In genomic region chr8:81578951-81579350, GRCm38 (mm10) we compare ENCODE assay signal across 25 mouse cellular contexts.
DNase-seq lines count a peak whose midpoint lies in the region; ATAC-seq and TF ChIP-seq lines count a peak whose summit lies in the region.
"Had no signal": no experiment of that assay in that cellular context is flagged by ENCODE, and none has a peak within 500 bp of the region (broad histone marks: within the 10 kb centered on the region; RNA-seq: fewer than 3 reads in every experiment).

No protein-coding gene starts in this region.

- ATAC-seq in embryonic facial prominence, embryonic 11.5 days (replicated peaks; ENCODE audit: insufficient number of reproducible peaks, low FRiP score, low TSS enrichment, low read depth) = no peak
- ATAC-seq in stomach, embryonic 16.5 days (ENCODE audit: insufficient read depth, low FRiP score) = peak; percentile 37; the same call in 1 of the 2 replicates
- ATAC-seq in stomach, postnatal 0 days (ENCODE audit: low FRiP score, low TSS enrichment) = no peak
- ATAC-seq in monocyte, adult 5-6 weeks (replicated peaks; ENCODE audit: insufficient number of reproducible peaks, low FRiP score, low TSS enrichment, poor library complexity, severe bottlenecking) = no peak
- ATAC-seq: CD4-positive, CD25-positive, alpha-beta regulatory T cell, adult 4 months; forebrain, embryonic 14.5 days; forebrain, postnatal 0 days; hindbrain, embryonic 16.5 days; intestine, embryonic 15.5 days had no signal

- TF ChIP-seq EP300 in stomach, postnatal 0 days (optimal IDR thresholded peaks at IDR 0.05) = no peak

- peak; percentile 53 for DNase-seq in embryonic facial prominence, embryonic 11.5 days (ENCODE audit: low spot score)
- DNase-seq in embryonic facial prominence, embryonic 10.5 days (ENCODE audit: low spot score) = no peak
- no peak for DNase-seq in stomach, postnatal 0 days (ENCODE audit: low spot score)
- peak; percentile 8 for DNase-seq in forelimb bud, embryonic 11.5 days (ENCODE audit: low read depth, low spot score)
- DNase-seq: adrenal gland, adult 2 months; adrenal gland, postnatal 14 days; cerebellum, adult 11-12 months; cerebellum, adult 8-10 months; cerebellum, postnatal 10 days; forebrain, postnatal 0 days; gastrocnemius, postnatal 25 days; heart, adult 18-20 months; heart, postnatal 10 days; heart, postnatal 36 days had no signal

- H3K9me3 ChIP-seq in embryonic facial prominence, embryonic 11.5 days (replicated peaks; ENCODE audit: control insufficient read depth, low read length) = no peaks in the 10 kb centered on the region
- H3K9me3 ChIP-seq in embryonic facial prominence, embryonic 10.5 days = no peaks in the 10 kb centered on the region
- no peaks in the 10 kb centered on the region for H3K9me3 ChIP-seq in stomach, embryonic 16.5 days (replicated peaks; ENCODE audit: control insufficient read depth, low read length)
- no peaks in the 10 kb centered on the region for H3K9me3 ChIP-seq in stomach, postnatal 0 days (ENCODE audit: control insufficient read depth, low read length)
- H3K9me3 ChIP-seq: embryonic facial prominence, embryonic 15.5 days; heart, embryonic 12.5 days; heart, embryonic 15.5 days; hindbrain, embryonic 10.5 days; hindbrain, embryonic 13.5 days; intestine, embryonic 15.5 days had no signal

- H3K4me3 ChIP-seq in embryonic facial prominence, embryonic 11.5 days (ENCODE audit: low read depth, low read length) = no peak overlapping the region
- H3K4me3 ChIP-seq in embryonic facial prominence, embryonic 10.5 days = no peak overlapping the region
- no peak overlapping the region for H3K4me3 ChIP-seq in stomach, embryonic 16.5 days (replicated peaks; ENCODE audit: low read length)
- no peak overlapping the region for H3K4me3 ChIP-seq in stomach, postnatal 0 days (ENCODE audit: low read depth, low read length)
- H3K4me3 ChIP-seq: embryonic facial prominence, embryonic 15.5 days; heart, embryonic 12.5 days; heart, embryonic 15.5 days; hindbrain, embryonic 10.5 days; hindbrain, embryonic 13.5 days; intestine, embryonic 15.5 days had no signal

- 59% methylated on average over 3 of the region's 3 CpGs for WGBS in embryonic facial prominence, embryonic 11.5 days
- 67% methylated on average over 3 of the region's 3 CpGs for WGBS in embryonic facial prominence, embryonic 10.5 days
- WGBS in stomach, embryonic 16.5 days = 45% methylated on average over 3 of the region's 3 CpGs
- whole genome bisulfite sequencing in stomach, postnatal 0 days = 56% methylated on average over 3 of the region's 3 CpGs

- H3K36me3 ChIP-seq in embryonic facial prominence, embryonic 11.5 days (replicated peaks; ENCODE audit: control insufficient read depth, insufficient read depth, low read depth, low read length) = no peaks in the 10 kb centered on the region
- no peaks in the 10 kb centered on the region for H3K36me3 ChIP-seq in embryonic facial prominence, embryonic 10.5 days (replicated peaks)
- no peaks in the 10 kb centered on the region for H3K36me3 ChIP-seq in stomach, embryonic 16.5 days (ENCODE audit: control insufficient read depth, insufficient read depth, low read length)
- H3K36me3 ChIP-seq in stomach, postnatal 0 days (ENCODE audit: control insufficient read depth, insufficient read depth, low read length) = no peaks in the 10 kb centered on the region
- H3K36me3 ChIP-seq: embryonic facial prominence, embryonic 15.5 days; heart, embryonic 12.5 days; heart, embryonic 15.5 days; hindbrain, embryonic 10.5 days; hindbrain, embryonic 13.5 days; intestine, embryonic 15.5 days had no signal

- H3K27ac ChIP-seq in embryonic facial prominence, embryonic 11.5 days (replicated peaks; ENCODE audit: low read depth, low read length) = no peak overlapping the region
- no peak overlapping the region for H3K27ac ChIP-seq in embryonic facial prominence, embryonic 10.5 days (replicated peaks)
- H3K27ac ChIP-seq in stomach, embryonic 16.5 days (ENCODE audit: low read length) = no peak overlapping the region
- no peak overlapping the region for H3K27ac ChIP-seq in stomach, postnatal 0 days (replicated peaks)
- H3K27ac ChIP-seq: embryonic facial prominence, embryonic 15.5 days; heart, embryonic 15.5 days; hindbrain, embryonic 10.5 days; hindbrain, embryonic 13.5 days; intestine, embryonic 15.5 days had no signal

- H3K9ac ChIP-seq in embryonic facial prominence, embryonic 11.5 days (replicated peaks; ENCODE audit: low read length) = no peak overlapping the region
- H3K9ac ChIP-seq in stomach, embryonic 16.5 days (ENCODE audit: low read length) = no peak overlapping the region
- H3K9ac ChIP-seq in stomach, postnatal 0 days (ENCODE audit: low read length) = no peak overlapping the region
- H3K9ac ChIP-seq: embryonic facial prominence, embryonic 15.5 days; forebrain, postnatal 0 days; heart, embryonic 12.5 days; heart, embryonic 15.5 days; hindbrain, embryonic 13.5 days; intestine, embryonic 15.5 days had no signal

- no peaks in the 10 kb centered on the region for H3K4me1 ChIP-seq in embryonic facial prominence, embryonic 11.5 days (ENCODE audit: control insufficient read depth, insufficient read depth, low read length)
- peaks cover 5% of the 10 kb centered on the region; the same call in 1 of the 2 replicates for H3K4me1 ChIP-seq in embryonic facial prominence, embryonic 10.5 days
- no peaks in the 10 kb centered on the region for H3K4me1 ChIP-seq in stomach, embryonic 16.5 days (ENCODE audit: control insufficient read depth, insufficient read depth, low read length)
- no peaks in the 10 kb centered on the region for H3K4me1 ChIP-seq in stomach, postnatal 0 days (replicated peaks; ENCODE audit: control insufficient read depth, insufficient read depth)
- H3K4me1 ChIP-seq: embryonic facial prominence, embryonic 15.5 days; heart, embryonic 12.5 days; heart, embryonic 15.5 days; hindbrain, embryonic 10.5 days; hindbrain, embryonic 13.5 days; intestine, embryonic 15.5 days had no signal

- no peak overlapping the region for H3K4me2 ChIP-seq in embryonic facial prominence, embryonic 11.5 days (ENCODE audit: low read depth, low read length)
- H3K4me2 ChIP-seq in stomach, embryonic 16.5 days (ENCODE audit: low read depth, low read length) = no peak overlapping the region
- H3K4me2 ChIP-seq in stomach, postnatal 0 days (replicated peaks; ENCODE audit: low read depth) = no peak overlapping the region
- H3K4me2 ChIP-seq: embryonic facial prominence, embryonic 15.5 days; heart, embryonic 12.5 days; heart, embryonic 15.5 days; hindbrain, embryonic 13.5 days; intestine, embryonic 15.5 days had no signal

- no peak for TF ChIP-seq CTCF in stomach, postnatal 0 days (IDR thresholded peaks at IDR 0.05; ENCODE audit: low read depth)

- no peaks in the 10 kb centered on the region for H3K27me3 ChIP-seq in embryonic facial prominence, embryonic 11.5 days (ENCODE audit: control insufficient read depth, insufficient read depth, low read length)
- no peaks in the 10 kb centered on the region for H3K27me3 ChIP-seq in embryonic facial prominence, embryonic 10.5 days (replicated peaks; ENCODE audit: low read depth, poor library complexity, severe bottlenecking)
- H3K27me3 ChIP-seq in stomach, embryonic 16.5 days (ENCODE audit: control insufficient read depth, insufficient read depth, low read length) = no peaks in the 10 kb centered on the region
- no peaks in the 10 kb centered on the region for H3K27me3 ChIP-seq in stomach, postnatal 0 days (ENCODE audit: control insufficient read depth, insufficient read depth, low read length)
- H3K27me3 ChIP-seq: embryonic facial prominence, embryonic 15.5 days; heart, embryonic 12.5 days; heart, embryonic 15.5 days; hindbrain, embryonic 13.5 days; intestine, embryonic 15.5 days had no signal

Comparison
In these comparisons a context has a peak if more than half of its experiments do, and no peak if none do; other contexts are left out.
1. DNase-seq: peak in embryonic facial prominence, embryonic 11.5 days (single experiment) and forelimb bud, embryonic 11.5 days (single experiment); none in embryonic facial prominence, embryonic 10.5 days (single experiment) and stomach, postnatal 0 days (single experiment).